Mouse (Mus musculus): ENCODE measurements around the gene Lyrm4.

Gene Lyrm4

DNA sequence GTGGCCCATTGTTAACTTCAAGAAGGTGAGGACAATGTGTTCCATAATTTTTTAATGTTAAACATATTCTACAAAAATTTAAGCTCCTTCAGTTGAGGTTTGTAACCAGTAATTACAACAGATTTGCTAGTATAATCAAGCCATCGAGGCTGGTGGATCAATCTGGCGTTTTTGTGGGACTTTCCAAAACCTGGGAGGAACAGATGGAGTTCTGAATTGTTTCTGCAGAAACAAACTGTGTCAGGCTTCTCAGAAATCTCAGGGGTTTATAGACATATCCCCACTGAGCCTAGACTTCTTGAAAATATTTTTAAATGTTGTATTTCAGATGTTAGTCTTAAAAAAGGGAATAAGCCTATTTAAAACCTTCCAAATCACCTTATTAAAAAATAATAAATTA is 179.3 kb downstream of the Lyrm4 start:
- DNase-seq (ENCODE audit: low spot score in 2 of 2) = no peak
